In genomic region chr5:74277712-74278111, GRCm38 (mm10) we compare ENCODE assay signal across 8 mouse cellular contexts.
DNase-seq lines count a peak whose midpoint lies in the region; ATAC-seq and TF ChIP-seq lines count a peak whose summit lies in the region.

No protein-coding gene starts in this region.

- no peak overlapping the region for H3K4me2 ChIP-seq in midbrain, embryonic 11.5 days

- TF ChIP-seq POLR2A in cortical plate, adult 2 months (IDR thresholded peaks at IDR 0.05; ENCODE audit: extremely low read depth, insufficient read depth, low read length): no peak
- no peak for TF ChIP-seq POLR2A in small intestine, adult 2 months (IDR thresholded peaks at IDR 0.05; ENCODE audit: low read depth, low read length)

- 0 out of 2 replicates have a peak, but pooled peaks cover 3% of the 10 kb centered on the region for H3K4me1 ChIP-seq in cortical plate, adult 2 months (ENCODE audit: control insufficient read depth, insufficient read depth, low read length)
- no peaks in the 10 kb centered on the region for H3K4me1 ChIP-seq in midbrain, embryonic 11.5 days (ENCODE audit: control insufficient read depth, insufficient read depth, low read length)
- peaks cover 6% of the 10 kb centered on the region; the same call in 1 of the 2 replicates for H3K4me1 ChIP-seq in small intestine, adult 2 months (ENCODE audit: control insufficient read depth, insufficient read depth, insufficient read length, low read length)

- no peaks in the 10 kb centered on the region for H3K27me3 ChIP-seq in midbrain, embryonic 11.5 days (ENCODE audit: control insufficient read depth, insufficient read depth, low read length)
- H3K27me3 ChIP-seq in small intestine, adult 2 months (ENCODE audit: control insufficient read depth, insufficient read depth, low read length): no peaks in the 10 kb centered on the region

- no peak overlapping the region for H3K4me3 ChIP-seq in cortical plate, adult 2 months (ENCODE audit: insufficient read depth, low read length)
- H3K4me3 ChIP-seq in midbrain, embryonic 11.5 days (ENCODE audit: low read depth, low read length): no peak overlapping the region
- no peak overlapping the region for H3K4me3 ChIP-seq in small intestine, adult 2 months (ENCODE audit: low read depth, low read length)

- no peaks in the 10 kb centered on the region for H3K36me3 ChIP-seq in midbrain, embryonic 11.5 days (ENCODE audit: control insufficient read depth, insufficient read depth, low read length)
- no peaks in the 10 kb centered on the region for H3K36me3 ChIP-seq in small intestine, adult 2 months (ENCODE audit: control insufficient read depth, insufficient read depth, low read length)

- no peaks in the 10 kb centered on the region for H3K9me3 ChIP-seq in midbrain, embryonic 11.5 days (ENCODE audit: control insufficient read depth, low read length)

- TF ChIP-seq CTCF in cortical plate, adult 2 months (IDR thresholded peaks at IDR 0.05; ENCODE audit: extremely low read depth, insufficient read depth, low read length): peak; percentile 99
- TF ChIP-seq CTCF in small intestine, adult 2 months (IDR thresholded peaks at IDR 0.05; ENCODE audit: extremely low read depth, insufficient read length, insufficient replicate concordance, low read depth, low read length): peak; percentile 96

- DNase-seq in adipocyte (ENCODE audit: low spot score): peak; percentile 98
- peak; percentile 68 for DNase-seq in gastrocnemius, postnatal 25 days
- peak; percentile 58 to 95 for DNase-seq in left cerebral cortex, adult 9 months (ENCODE audit: low spot score in 2 of 2)
- DNase-seq in midbrain, embryonic 11.5 days (ENCODE audit: low spot score, missing footprints): peak; percentile 98

- ATAC-seq in inflammation-experienced regulatory T-cells, adult 6 months: peak; percentile 81
- peak; percentile 52; the same call in 1 of the 2 replicates for ATAC-seq in midbrain, embryonic 11.5 days (ENCODE audit: low FRiP score)
- ATAC-seq in erythroblast, adult 5-6 weeks (replicated peaks; ENCODE audit: low FRiP score, poor library complexity, severe bottlenecking): no peak

- no peak overlapping the region for H3K27ac ChIP-seq in cortical plate, adult 2 months (ENCODE audit: insufficient read depth, low read length)
- no peak overlapping the region for H3K27ac ChIP-seq in midbrain, embryonic 11.5 days (ENCODE audit: low read depth, low read length)
- H3K27ac ChIP-seq in small intestine, adult 2 months (ENCODE audit: insufficient read depth, low read depth, low read length): no peak overlapping the region

- WGBS in midbrain, embryonic 11.5 days: 24% methylated on average over 3 of the region's 3 CpGs
- WGBS in small intestine, adult 2 months: 0% methylated on average over 3 of the region's 3 CpGs

- no peak overlapping the region for H3K9ac ChIP-seq in midbrain, embryonic 11.5 days (ENCODE audit: low read length)
